Mouse (Mus musculus) liver, postnatal 0 days (tissue): ENCODE data around the gene Gm3409. TPM values are rescaled to one million over a fixed set of nuclear protein-coding genes. Genes with fewer than 3 reads are reported as not detected.

Experiments used
- ATAC-seq: fragments of 200-750 bp; cut with Nextera tagmentation; 2 replicates; pipeline ENCODE4 v1.8.0; 2017; ENCODE audit warnings: mild to moderate bottlenecking, moderate library complexity
- DNase-seq: peaks from one replicate; pipeline ENCODE4 v3.0.0-alpha.2; 2016
- H3K27ac ChIP-seq: fragments of 300-500 bp; sonication (generic); 2 replicates; pipeline ENCODE4 v1.5.1; 2014; ENCODE audit warnings: antibody characterized with exemption, moderate library complexity, mild to moderate bottlenecking, low read depth
- H3K27me3 ChIP-seq: fragments of 300-500 bp; sonication (generic); 2 replicates; pipeline ENCODE4 v1.6.1; 2014; ENCODE audit warnings: low read length, control low read depth, mixed read lengths; ENCODE audit not compliant: insufficient read depth
- H3K36me3 ChIP-seq: fragments of 300-500 bp; sonication (generic); replicated peaks from 2 replicates; pipeline ENCODE4 v1.6.1; 2014; ENCODE audit warnings: mild to moderate bottlenecking, control low read depth, low read length, moderate library complexity, mixed read lengths; ENCODE audit not compliant: insufficient read depth
- H3K4me1 ChIP-seq: fragments of 300-500 bp; sonication (generic); 2 replicates; pipeline ENCODE4 v1.6.1; 2014; ENCODE audit warnings: antibody characterized with exemption, mild to moderate bottlenecking, control low read depth; ENCODE audit not compliant: insufficient read depth
- H3K4me2 ChIP-seq: fragments of 300-500 bp; sonication (generic); 2 replicates; pipeline ENCODE4 v1.6.1; 2014; ENCODE audit warnings: low read depth, mild to moderate bottlenecking, low read length, moderate library complexity, mixed read lengths
- H3K4me3 ChIP-seq: fragments of 300-500 bp; sonication (generic); 2 replicates; pipeline ENCODE4 v1.5.1; 2014; ENCODE audit warnings: low read depth, low read length
- H3K9ac ChIP-seq: fragments of 300-500 bp; sonication (generic); replicated peaks from 2 replicates; pipeline ENCODE4 v1.6.1; 2014; ENCODE audit warnings: mild to moderate bottlenecking, moderate library complexity
- H3K9me3 ChIP-seq: fragments of 300-500 bp; sonication (generic); 2 replicates; pipeline ENCODE4 v1.6.1; 2016; ENCODE audit warnings: mild to moderate bottlenecking, control low read depth, low read length, mixed read lengths
- CTCF ChIP-seq: sonication (generic); IDR thresholded peaks from 2 replicates; pipeline ENCODE4 v1.5.1; 2016; ENCODE audit warnings: antibody characterized with exemption, low read depth
- EP300 ChIP-seq: IDR thresholded peaks from 2 replicates; pipeline ENCODE4 v1.6.1; 2016; ENCODE audit warnings: antibody characterized with exemption, low read depth, mild to moderate bottlenecking
- WGBS: fragments of 180-500 bp; shearing (Covaris S2); extraction: QIAGEN DNeasy Blood & Tissue Kit; methylation state at CpG from one replicate; pipeline ENCODE4 v1.1.7; 2014; ENCODE audit not compliant: insufficient replicate concordance; 5-methylcytosine and 5-hydroxymethylcytosine counted together
- polyA plus RNA-seq: library from polyadenylated mRNA; unstranded; fragments of >200 nt; fragmentation: Nextera tagmentation; extraction: Ambion mirVana; gene quantifications from 2 replicates; pipeline ENCODE4 v1.2.1, GENCODE M21; 2015

Gene Gm3409
- polyA plus RNA-seq, 1 experiment from 2014 or later = not detected

- Histone ChIP-seq H3K4me3 (peak within 1 kb of the TSS; percentile 40), H3K9ac (no peak within 1 kb of the TSS), H3K36me3 (no peaks in the 10 kb centered on the region), H3K27me3 (peaks cover 36% of the 10 kb centered on the region), H3K4me2 (peak within 1 kb of the TSS; percentile 74), H3K4me1 (peaks cover 6% of the 10 kb centered on the region), H3K9me3 (no peaks in the 10 kb centered on the region), H3K27ac (no peak within 1 kb of the TSS)
- DNase-seq = no peak
- no peak for ATAC-seq
- WGBS = 2% methylated on average over 61 of the region's 64 CpGs
- TF ChIP-seq CTCF = no peak
- TF ChIP-seq EP300 = no peak
Observed at GRCm38 (mm10) chr5:146584478-146585306, 47.2 kb downstream of the Gm3409 start, which contains the start of gene Gpr12. Gene Gpr12, minus strand, starts transcription at chr5:146585239.

- no peak overlapping the region for H3K9ac ChIP-seq
- H3K4me2 ChIP-seq = peak overlapping the region; percentile 74
- WGBS = 6% methylated on average over 10 of the region's 10 CpGs
- TF ChIP-seq CTCF = no peak
- TF ChIP-seq EP300 = no peak
- H3K27me3 ChIP-seq = peaks cover 36% of the 10 kb centered on the region
- H3K4me1 ChIP-seq = peaks cover 6% of the 10 kb centered on the region
- ATAC-seq (no peak), DNase-seq (no peak)
- H3K27ac ChIP-seq = no peak overlapping the region
- no peaks in the 10 kb centered on the region for H3K36me3 ChIP-seq
- peak overlapping the region; percentile 40; the same call in 1 of the 2 replicates for H3K4me3 ChIP-seq
- H3K9me3 ChIP-seq = no peaks in the 10 kb centered on the region
Observed at GRCm38 (mm10) chr5:146585307-146585651, 47.8 kb downstream of the Gm3409 start.

- H3K27ac ChIP-seq = no peak overlapping the region
- no peak overlapping the region for H3K9ac ChIP-seq
- peaks cover 6% of the 10 kb centered on the region for H3K4me1 ChIP-seq
- WGBS = 58% methylated on average over 8 of the region's 8 CpGs
- peaks cover 36% of the 10 kb centered on the region for H3K27me3 ChIP-seq
- no peak overlapping the region for H3K4me2 ChIP-seq
- no peak for TF ChIP-seq CTCF
- no peak for TF ChIP-seq EP300
- H3K36me3 ChIP-seq = no peaks in the 10 kb centered on the region
- no peak overlapping the region for H3K4me3 ChIP-seq
- no peaks in the 10 kb centered on the region for H3K9me3 ChIP-seq
- ATAC-seq (no peak), DNase-seq (no peak)
Observed at GRCm38 (mm10) chr5:146586357-146587070, 49.1 kb downstream of the Gm3409 start.

Other genes with a start within 250 kb of the Gm3409 start
- not detected in 2 replicates for gene Wasf3, start 152.7 kb upstream of the Gm3409 start, polyA plus RNA-seq
- gene Gm6408, start 55.7 kb upstream of the Gm3409 start, polyA plus RNA-seq = not detected in 2 replicates
- not detected in 2 replicates for gene Gm6370, start 46.3 kb upstream of the Gm3409 start, polyA plus RNA-seq
- gene 4930449I24Rik, start 35.2 kb upstream of the Gm3409 start, polyA plus RNA-seq = not detected in 2 replicates
- not detected in 2 replicates for gene Gm3402, start 23.5 kb upstream of the Gm3409 start, polyA plus RNA-seq
- gene Gm3404, start 11.8 kb upstream of the Gm3409 start, polyA plus RNA-seq = not detected in 2 replicates
- gene Gm3415, start 18.5 kb downstream of the Gm3409 start, polyA plus RNA-seq = not detected in 2 replicates
- 0.26 and 0.41 TPM in 2 replicates for gene Gpr12, start 47.6 kb downstream of the Gm3409 start, polyA plus RNA-seq